Mouse (Mus musculus) MEL (cell line): ENCODE results near the gene Rbm12. TPM values are rescaled to one million over a fixed set of nuclear protein-coding genes. Genes with fewer than 3 reads are reported as not detected.

ENCODE experiments used
- DNase-seq: peaks from one replicate; pipeline ENCODE4 v3.0.0; 2011; ENCODE audit warnings: low read depth, low spot score
- H3K27ac ChIP-seq: 2 replicates; pipeline ENCODE4 v1.5.1; 2012; ENCODE audit warnings: low read depth, mild to moderate bottlenecking, control low read depth, low read length, moderate library complexity; ENCODE audit not compliant: control insufficient read depth
- H3K27me3 ChIP-seq, 2 experiments: fragments of 150-350 bp in 1 of 2; sonication (generic) in 1 of 2; 2 replicates each; pipeline ENCODE4 v1.6.1; 2012; ENCODE audit warnings: low read length in 2 of 2, mild to moderate bottlenecking in 2 of 2, improper control_type of control experiment in 1 of 2, moderate library complexity in 1 of 2; ENCODE audit not compliant: insufficient read depth in 2 of 2, control insufficient read depth in 1 of 2
- H3K36me3 ChIP-seq, 2 experiments: 2 replicates each; pipeline ENCODE4 v1.6.1; 2012 to 2014; ENCODE audit warnings: low read length in 2 of 2, improper control_type of control experiment in 1 of 2, inconsistent platforms in 1 of 2, mild to moderate bottlenecking in 1 of 2; ENCODE audit not compliant: insufficient read depth in 2 of 2, control insufficient read depth in 1 of 2
- H3K4me1 ChIP-seq, 2 experiments: fragments of 150-350 bp in 1 of 2; sonication (generic) in 1 of 2; 2 replicates each; pipeline ENCODE4 v1.6.1; 2012; ENCODE audit warnings: low read length in 2 of 2, improper control_type of control experiment in 1 of 2, mild to moderate bottlenecking in 1 of 2; ENCODE audit not compliant: insufficient read depth in 2 of 2, control insufficient read depth in 1 of 2
- H3K4me3 ChIP-seq, 2 experiments: fragments of 150-350 bp in 1 of 2; sonication (generic) in 1 of 2; 2 replicates each; pipeline ENCODE4 v1.5.1; 2012; ENCODE audit warnings: low read depth in 2 of 2, low read length in 2 of 2, mild to moderate bottlenecking in 2 of 2, moderate library complexity in 2 of 2, control low read depth in 1 of 2, improper control_type of control experiment in 1 of 2; ENCODE audit not compliant: control insufficient read depth in 1 of 2, insufficient read depth in 1 of 2
- H3K79me2 ChIP-seq: 2 replicates; pipeline ENCODE4 v1.6.1; 2012; ENCODE audit warnings: mild to moderate bottlenecking, low read length, moderate library complexity; ENCODE audit not compliant: control insufficient read depth, poor library complexity, insufficient read depth
- H3K9ac ChIP-seq: 2 replicates; pipeline ENCODE4 v1.6.1; 2012; ENCODE audit warnings: low read depth, mild to moderate bottlenecking, control low read depth, low read length, moderate library complexity; ENCODE audit not compliant: control insufficient read depth, poor library complexity, severe bottlenecking
- H3K9me3 ChIP-seq: fragments of 150-350 bp; sonication (generic); replicated peaks from 2 replicates; pipeline ENCODE4 v1.6.1; 2012; ENCODE audit warnings: mild to moderate bottlenecking, low read length, improper control_type of control experiment, moderate library complexity; ENCODE audit not compliant: insufficient read depth
- BHLHE40 ChIP-seq: IDR thresholded peaks from 2 replicates; pipeline ENCODE4 v1.6.1; 2012; ENCODE audit warnings: low read depth, mild to moderate bottlenecking, inconsistent platforms, low read length, improper control_type of control experiment, borderline replicate concordance
- CHD2 ChIP-seq: IDR thresholded peaks from 2 replicates; pipeline ENCODE4 v1.6.1; 2011; ENCODE audit warnings: low read length, improper control_type of control experiment
- E2F4 ChIP-seq: IDR thresholded peaks from 2 replicates; pipeline ENCODE4 v1.6.1; 2011; ENCODE audit warnings: low read depth, low read length, improper control_type of control experiment, borderline replicate concordance
- ELF1 ChIP-seq: IDR thresholded peaks from 2 replicates; pipeline ENCODE4 v1.6.1; 2014; ENCODE audit warnings: low read depth, mild to moderate bottlenecking, inconsistent platforms, low read length, improper control_type of control experiment, moderate library complexity
- ETS1 ChIP-seq: IDR thresholded peaks from 2 replicates; pipeline ENCODE4 v1.6.1; 2012; ENCODE audit warnings: low read depth, mild to moderate bottlenecking, inconsistent platforms, low read length, improper control_type of control experiment, moderate library complexity
- GABPA ChIP-seq: IDR thresholded peaks from 2 replicates; pipeline ENCODE4 v1.6.1; 2012; ENCODE audit warnings: low read depth, mild to moderate bottlenecking, inconsistent platforms, low read length, improper control_type of control experiment, moderate library complexity
- HCFC1 ChIP-seq: IDR thresholded peaks from 2 replicates; pipeline ENCODE4 v1.6.1; 2012; ENCODE audit warnings: low read depth, mild to moderate bottlenecking, inconsistent platforms, low read length, improper control_type of control experiment, moderate library complexity
- KAT2A ChIP-seq: conservative IDR thresholded peaks from 2 replicates; pipeline ENCODE4 v1.6.1; 2012; ENCODE audit warnings: low read depth, low read length, improper control_type of control experiment, inconsistent platforms
- MAFK ChIP-seq: IDR thresholded peaks from 2 replicates; pipeline ENCODE4 v1.6.1; 2011; ENCODE audit warnings: low read depth, mild to moderate bottlenecking, low read length, improper control_type of control experiment, borderline replicate concordance
- MAX ChIP-seq: IDR thresholded peaks from 2 replicates; pipeline ENCODE4 v1.6.1; 2011; ENCODE audit warnings: low read length, improper control_type of control experiment
- MAZ ChIP-seq: IDR thresholded peaks from 2 replicates; pipeline ENCODE4 v1.6.1; 2012; ENCODE audit warnings: low read depth, mild to moderate bottlenecking, inconsistent platforms, low read length, improper control_type of control experiment
- MEF2A ChIP-seq: IDR thresholded peaks from 2 replicates; pipeline ENCODE4 v1.6.1; 2014; ENCODE audit warnings: low read depth, mild to moderate bottlenecking, inconsistent platforms, low read length, improper control_type of control experiment; ENCODE audit not compliant: poor library complexity, insufficient replicate concordance, severe bottlenecking; ENCODE audit errors: extremely low read depth
- MXI1 ChIP-seq: IDR thresholded peaks from 2 replicates; pipeline ENCODE4 v1.6.1; 2011; ENCODE audit warnings: mild to moderate bottlenecking, low read depth, low read length, improper control_type of control experiment
- MYC ChIP-seq: IDR thresholded peaks from 2 replicates; pipeline ENCODE4 v1.6.1; 2011; ENCODE audit warnings: low read depth, mild to moderate bottlenecking, low read length, improper control_type of control experiment, moderate library complexity
- NELFE ChIP-seq: IDR thresholded peaks from 2 replicates; pipeline ENCODE4 v1.6.1; 2011; ENCODE audit warnings: low read depth, low read length, improper control_type of control experiment
- POLR2A ChIP-seq, 2 experiments: IDR thresholded peaks; 2 replicates each; pipeline ENCODE4 v1.6.1; 2011 to 2012; ENCODE audit warnings: low read length in 2 of 2, mild to moderate bottlenecking in 2 of 2, control low read depth in 1 of 2, improper control_type of control experiment in 1 of 2, low read depth in 1 of 2, moderate library complexity in 1 of 2; ENCODE audit not compliant: control insufficient read depth in 1 of 2, insufficient read depth in 1 of 2, poor library complexity in 1 of 2
- SIN3A ChIP-seq: IDR thresholded peaks from 2 replicates; pipeline ENCODE4 v1.6.1; 2012; ENCODE audit warnings: low read length, improper control_type of control experiment, inconsistent platforms
- SMC3 ChIP-seq: IDR thresholded peaks from 2 replicates; pipeline ENCODE4 v1.6.1; 2011; ENCODE audit warnings: low read depth, low read length, improper control_type of control experiment
- TAL1 ChIP-seq: IDR thresholded peaks from 2 replicates; pipeline ENCODE4 v1.6.1; 2012; ENCODE audit warnings: mild to moderate bottlenecking, inconsistent platforms, low read length, moderate library complexity, mixed read lengths
- TBP ChIP-seq: IDR thresholded peaks from 2 replicates; pipeline ENCODE4 v1.8.0; 2011; ENCODE audit warnings: low read depth, low read length, improper control_type of control experiment
- TCF12 ChIP-seq: IDR thresholded peaks from 2 replicates; pipeline ENCODE4 v1.6.1; 2014; ENCODE audit warnings: low read depth, mild to moderate bottlenecking, inconsistent platforms, low read length, improper control_type of control experiment, moderate library complexity
- UBTF ChIP-seq: IDR thresholded peaks from 2 replicates; pipeline ENCODE4 v1.6.1; 2012; ENCODE audit warnings: low read depth, mild to moderate bottlenecking, inconsistent platforms, low read length, improper control_type of control experiment, moderate library complexity, borderline replicate concordance; ENCODE audit not compliant: insufficient read depth
- USF1 ChIP-seq: IDR thresholded peaks from 2 replicates; pipeline ENCODE4 v1.6.1; 2014; ENCODE audit warnings: low read depth, mild to moderate bottlenecking, inconsistent platforms, low read length, improper control_type of control experiment, moderate library complexity
- USF2 ChIP-seq, 2 experiments: IDR thresholded peaks; 2 replicates each; pipeline ENCODE4 v1.6.1; 2011 to 2012; ENCODE audit warnings: improper control_type of control experiment in 2 of 2, low read length in 2 of 2, borderline replicate concordance in 1 of 2, inconsistent platforms in 1 of 2, low read depth in 1 of 2, mild to moderate bottlenecking in 1 of 2; ENCODE audit not compliant: insufficient read depth in 1 of 2
- ZMIZ1 ChIP-seq: IDR thresholded peaks from 2 replicates; pipeline ENCODE4 v1.6.1; 2012; ENCODE audit warnings: low read depth, mild to moderate bottlenecking, inconsistent platforms, low read length, improper control_type of control experiment, moderate library complexity
- polyA plus RNA-seq, 2 experiments: library from polyadenylated mRNA; stranded (reverse) in 1 of 2; unstranded in 1 of 2; fragments of >175 nt in 1 of 2; fragments of >200 nt in 1 of 2; gene quantifications; 2 replicates each; pipeline versions ENCODE4 v1.2.1 to v1.2.4; 2012; ENCODE audit warnings: low replicate concordance in 2 of 2, low read depth in 1 of 2; ENCODE audit not compliant: insufficient read length in 2 of 2, insufficient read depth in 1 of 2, missing spikeins in 1 of 2
- total RNA-seq: library from RNA; depleted of rRNA; stranded (reverse); fragments of 300-350 nt; gene quantifications from 2 replicates; pipeline ENCODE4 v1.2.3, GENCODE M21; 2012

Gene Rbm12
- total and polyA plus RNA-seq, 3 experiments: 13.4 to 42.5 (median 28.8) TPM

DNA sequence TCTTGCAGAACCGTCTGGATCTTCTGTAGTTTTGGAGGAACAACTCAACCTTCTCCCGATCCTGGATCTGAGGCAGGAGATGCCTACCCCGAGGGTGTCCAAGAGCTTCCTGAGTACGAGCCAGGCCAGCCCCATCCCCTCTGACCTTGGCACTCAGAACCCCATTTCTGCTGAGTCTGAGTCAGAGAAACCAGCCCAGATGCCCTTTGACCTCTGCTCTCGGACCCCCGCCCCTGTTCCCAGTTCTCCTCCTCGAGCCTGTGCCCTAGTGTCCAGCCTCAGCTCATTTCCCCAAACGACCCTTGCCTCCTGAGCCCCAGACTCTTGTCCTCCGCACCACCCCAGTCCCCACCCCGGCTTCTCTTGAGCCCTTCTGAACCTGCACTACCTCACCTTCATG lies 45.7 kb downstream of the Rbm12 start:
- H3K4me3 ChIP-seq: peak overlapping the region; percentile 89 to 99

DNA sequence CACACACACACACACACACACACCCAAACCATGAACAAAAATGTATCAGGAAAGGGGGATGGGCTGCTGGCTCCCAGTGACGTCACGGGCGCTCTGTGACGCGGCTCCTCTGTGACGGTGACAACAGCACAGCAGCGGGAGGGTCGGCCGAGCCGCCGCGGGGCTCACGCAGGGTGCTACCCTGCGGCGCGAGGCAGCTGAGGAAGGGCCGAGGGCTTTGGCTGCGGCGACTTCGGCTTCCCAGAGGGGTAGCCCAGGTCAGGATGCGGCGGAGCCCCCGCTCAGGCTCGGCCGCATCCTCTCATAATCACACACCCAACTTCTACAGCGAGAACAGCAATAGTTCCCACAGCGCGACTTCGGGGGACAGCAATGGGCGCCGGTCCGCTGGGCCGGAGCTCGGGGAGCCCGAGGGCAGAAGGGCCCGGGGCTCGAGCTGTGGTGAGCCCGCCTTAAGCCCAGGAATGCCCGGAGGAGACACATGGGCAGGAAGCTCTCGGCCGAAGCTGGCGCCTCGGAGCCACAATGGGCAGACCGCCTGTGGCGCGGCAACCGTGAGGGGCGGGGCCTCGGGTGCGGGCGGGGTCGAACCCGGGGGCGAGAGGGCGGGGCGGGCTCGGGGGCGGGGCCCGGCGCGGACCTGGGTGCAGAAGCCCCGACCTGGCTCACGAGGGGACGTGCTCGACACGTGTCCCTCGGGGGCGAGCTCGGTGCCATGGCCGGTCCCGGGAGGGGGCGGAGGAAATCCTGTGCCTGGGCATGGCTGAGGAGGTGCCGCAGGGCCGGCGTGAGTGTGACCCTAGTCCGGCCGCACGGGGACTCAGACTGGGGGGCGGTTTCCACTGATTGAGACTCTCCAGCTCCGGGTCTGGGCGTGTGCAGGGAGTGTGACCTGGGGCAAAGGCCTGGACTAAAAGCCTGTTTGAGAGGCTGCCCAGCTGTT lies 46.4 kb downstream of the Rbm12 start, which contains the start of gene Spag4:
Gene Spag4, plus strand, starts transcription at position 77 of the 943 bp plus-strand sequence.
- H3K36me3 ChIP-seq: peaks cover 2 to 4% of the 10 kb centered on the region in 2 experiments; a peak in 3 of 4 replicates
- H3K79me2 ChIP-seq: peaks cover 3% of the 10 kb centered on the region; the same call in 1 of the 2 replicates
- peak within 1 kb of the TSS; percentile 89 to 99 for H3K4me3 ChIP-seq
- H3K27ac ChIP-seq: peak within 1 kb of the TSS; percentile 69
- H3K27me3 ChIP-seq: peaks cover 0 to 2% of the 10 kb centered on the region in 2 experiments; a peak in 1 of 4 replicates
- peak within 1 kb of the TSS; percentile 97 for H3K9ac ChIP-seq
- DNase-seq: peak; percentile 86
- H3K4me1 ChIP-seq: peaks cover 0 to 9% of the 10 kb centered on the region in 2 experiments; a peak in 3 of 4 replicates
- no peaks in the 10 kb centered on the region for H3K9me3 ChIP-seq
- TF ChIP-seq CHD2 (peak; percentile 77), ZMIZ1 (no peak), BHLHE40 (0 out of 2 replicates have a peak, but pooled peaks have one; percentile 46), GABPA (peak; percentile 87; the same call in 1 of the 2 replicates), TBP (no peak; the same call in 1 of the 2 replicates), POLR2A (IDR thresholded peaks at IDR 0.05; ENCODE audit: control insufficient read depth in 1 of 2, insufficient read depth in 1 of 2, low read depth in 1 of 2, low read length in 2 of 2, poor library complexity in 1 of 2) (peak; percentile 61 to 80; a peak in 3 of 4 replicates), SIN3A (peak; percentile 47), USF2 (IDR thresholded peaks at IDR 0.05; ENCODE audit: borderline replicate concordance in 1 of 2, insufficient read depth in 1 of 2, low read depth in 1 of 2, low read length in 2 of 2) (no peak), UBTF (no peak; the same call in 1 of the 2 replicates), MAFK (no peak), ETS1 (peak; percentile 69), SMC3 (no peak), USF1 (peak; percentile 39; the same call in 1 of the 2 replicates), HCFC1 (peak; percentile 74), ELF1 (no peak), MAX (peak; percentile 73; the same call in 1 of the 2 replicates), E2F4 (no peak), TCF12 (0 out of 2 replicates have a peak, but pooled peaks have one; percentile 33), KAT2A (no peak), MXI1 (peak; percentile 93; the same call in 1 of the 2 replicates), NELFE (peak; percentile 69), MYC (peak; percentile 59; the same call in 1 of the 2 replicates)

More for the DNA sequence above, 45.7 kb downstream of the Rbm12 start:
- H3K4me1 ChIP-seq: peaks cover 0 to 9% of the 10 kb centered on the region in 2 experiments; a peak in 3 of 4 replicates
- H3K9ac ChIP-seq: peak overlapping the region; percentile 68
- H3K79me2 ChIP-seq: peaks cover 3% of the 10 kb centered on the region; the same call in 1 of the 2 replicates
- no peak for TF ChIP-seq MYC
- TF ChIP-seq MAZ: no peak
- 0 out of 2 replicates have a peak, but pooled peaks have one; percentile 1 for TF ChIP-seq SIN3A
- TF ChIP-seq MEF2A: no peak
- TF ChIP-seq BHLHE40: no peak
- TF ChIP-seq E2F4: no peak
- no peak for TF ChIP-seq TAL1
- no peak overlapping the region for H3K27ac ChIP-seq
- no peaks in the 10 kb centered on the region for H3K27me3 ChIP-seq
- no peak for DNase-seq
- H3K9me3 ChIP-seq: no peaks in the 10 kb centered on the region
- peaks cover 2 to 4% of the 10 kb centered on the region in 2 experiments; a peak in 3 of 4 replicates for H3K36me3 ChIP-seq
